Mouse (Mus musculus): ENCODE results near the gene Cdk17. TPM values are rescaled to one million over a fixed set of nuclear protein-coding genes. Genes with fewer than 3 reads are reported as not detected.
A peak's percentile ranks its signal among the peaks of the same experiment; 100 is the strongest.

Gene Cdk17
- polyA plus RNA-seq, 2 experiments, result 10.5 to 12.9 TPM

DNA sequence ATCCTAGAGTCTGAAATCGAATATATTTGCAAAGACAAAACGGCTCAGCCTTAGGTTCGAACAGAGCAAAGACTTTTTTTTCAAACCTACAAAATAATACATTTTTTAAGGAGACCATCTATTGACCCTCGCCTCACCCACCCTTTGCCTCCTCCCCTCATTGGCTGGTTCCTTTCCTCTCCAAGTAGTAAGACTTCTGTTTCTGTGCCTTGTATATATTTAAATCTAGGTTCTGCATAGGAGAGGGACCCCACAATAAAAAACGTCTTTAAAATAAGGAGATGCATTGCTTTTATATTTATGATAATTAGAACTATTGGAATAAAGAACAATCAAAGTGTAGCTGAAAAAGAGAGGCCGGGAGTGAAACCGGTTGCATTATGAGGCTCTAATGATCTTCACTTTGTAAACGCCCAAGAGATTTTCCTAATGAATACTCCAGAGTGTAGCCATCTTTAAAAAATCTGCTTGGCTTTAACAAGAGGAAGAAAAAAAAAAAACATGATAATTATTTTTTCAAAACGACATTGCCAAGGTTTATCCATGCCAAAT is 30.7 kb upstream of the Cdk17 start:
- Histone ChIP-seq H3K9ac (replicated peaks) (no peak overlapping the region), H3K27ac (no peak overlapping the region), H3K4me1 (replicated peaks; ENCODE audit: control insufficient read depth in 2 of 2, insufficient read depth in 2 of 2, low read length in 1 of 2) (peaks cover 9 to 10% of the 10 kb centered on the region in 2 experiments), H3K27me3 (ENCODE audit: control insufficient read depth, insufficient read depth, low read length) (no peaks in the 10 kb centered on the region), H3K36me3 (replicated peaks; ENCODE audit: control insufficient read depth, insufficient read depth, low read depth) (no peaks in the 10 kb centered on the region), H3K9me3 (ENCODE audit: control insufficient read depth, low read length) (no peaks in the 10 kb centered on the region), H3K4me3 (ENCODE audit: insufficient read depth in 1 of 2, low read depth in 2 of 2, low read length in 2 of 2) (no peak overlapping the region), H3K4me2 (ENCODE audit: low read depth) (no peak overlapping the region)
- ATAC-seq (ENCODE audit: insufficient read depth) (no peak), DNase-seq (ENCODE audit: low read depth in 3 of 3, low spot score in 3 of 3) (no peak)
- TF ChIP-seq EP300 (IDR thresholded peaks at IDR 0.05; ENCODE audit: low read depth), result no peak
- TF ChIP-seq CTCF (IDR thresholded peaks at IDR 0.05; ENCODE audit: low read depth), result no peak
- 63% methylated on average over 9 of the region's 9 CpGs for WGBS (ENCODE audit: insufficient replicate concordance)

DNA sequence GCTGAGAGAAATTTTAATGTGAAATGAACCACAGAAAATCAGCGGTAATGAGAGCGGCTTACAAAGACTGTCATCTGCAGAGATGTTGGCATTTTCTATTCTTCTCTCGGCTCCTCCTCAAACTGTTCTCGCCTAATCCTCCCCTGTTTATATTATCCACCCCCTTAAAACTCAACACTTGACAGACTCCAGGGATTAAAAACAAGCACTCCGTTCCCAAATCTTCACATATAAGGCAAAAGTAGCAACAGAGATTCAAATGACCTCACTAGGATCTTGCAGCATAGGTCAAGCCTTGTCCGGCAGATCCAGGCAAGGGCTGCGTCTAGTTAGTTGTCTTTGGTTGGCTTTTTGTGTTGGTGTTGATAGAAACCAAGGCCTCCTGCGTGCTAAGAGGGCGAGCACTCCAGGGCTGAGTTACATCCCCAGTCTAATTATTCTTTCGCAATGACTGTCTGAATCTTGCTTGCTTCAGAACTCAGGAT is 30.2 kb upstream of the Cdk17 start:
- whole genome bisulfite sequencing (ENCODE audit: insufficient replicate concordance), result 77% methylated on average over 10 of the region's 10 CpGs
- Histone ChIP-seq H3K9ac (replicated peaks) (no peak overlapping the region), H3K4me3 (ENCODE audit: insufficient read depth in 1 of 2, low read depth in 2 of 2, low read length in 2 of 2) (no peak overlapping the region), H3K4me1 (replicated peaks; ENCODE audit: control insufficient read depth in 2 of 2, insufficient read depth in 2 of 2, low read length in 1 of 2) (peaks cover 7 to 10% of the 10 kb centered on the region in 2 experiments), H3K36me3 (replicated peaks; ENCODE audit: control insufficient read depth, insufficient read depth, low read depth) (no peaks in the 10 kb centered on the region), H3K4me2 (ENCODE audit: low read depth) (no peak overlapping the region), H3K9me3 (ENCODE audit: control insufficient read depth, low read length) (no peaks in the 10 kb centered on the region), H3K27me3 (ENCODE audit: control insufficient read depth, insufficient read depth, low read length) (no peaks in the 10 kb centered on the region), H3K27ac (no peak overlapping the region)
- DNase-seq (ENCODE audit: low read depth in 3 of 3, low spot score in 3 of 3) (no peak), ATAC-seq (ENCODE audit: insufficient read depth) (no peak)
- no peak for TF ChIP-seq CTCF (IDR thresholded peaks at IDR 0.05; ENCODE audit: low read depth)
- no peak for TF ChIP-seq EP300 (IDR thresholded peaks at IDR 0.05; ENCODE audit: low read depth)

DNA sequence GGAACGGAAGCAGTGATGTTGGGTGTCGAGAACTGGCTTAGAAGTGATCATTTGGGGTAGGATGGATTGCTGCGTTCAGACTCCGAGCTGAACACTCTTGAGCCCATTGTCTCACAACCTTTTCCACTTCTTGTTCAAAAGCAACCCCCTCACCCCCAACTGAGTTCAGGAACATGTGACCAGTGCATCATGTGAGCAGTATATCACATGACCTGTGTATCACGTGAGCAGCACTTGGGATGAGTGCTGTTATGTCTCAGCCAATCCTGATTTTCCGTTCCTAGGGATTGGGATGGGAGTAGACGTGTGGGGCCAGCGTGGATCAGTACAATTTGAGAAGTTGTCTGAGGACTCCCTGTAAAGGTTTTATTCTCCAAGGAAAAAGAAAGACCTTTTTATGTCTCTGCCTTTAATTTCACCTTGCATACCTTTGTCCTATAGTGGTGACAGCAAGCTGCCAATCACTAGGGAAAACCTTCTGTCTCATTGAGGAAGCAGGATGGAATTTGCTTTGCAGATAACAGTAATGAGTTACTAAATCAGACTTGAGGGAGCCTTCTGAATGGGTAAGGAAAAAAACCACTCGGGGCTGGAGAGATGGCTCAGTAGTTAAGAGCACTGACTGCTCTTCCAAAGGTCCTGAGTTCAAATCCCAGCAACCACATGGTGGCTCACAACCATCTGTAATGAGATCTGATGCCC is 28.7 kb upstream of the Cdk17 start:
- no peaks in the 10 kb centered on the region for H3K9me3 ChIP-seq (ENCODE audit: control insufficient read depth, low read length)
- 75% methylated on average over 9 of the region's 9 CpGs for WGBS (ENCODE audit: insufficient replicate concordance)
- no peaks in the 10 kb centered on the region for H3K36me3 ChIP-seq (replicated peaks; ENCODE audit: control insufficient read depth, insufficient read depth, low read depth)
- TF ChIP-seq CTCF (IDR thresholded peaks at IDR 0.05; ENCODE audit: low read depth) (no peak), EP300 (IDR thresholded peaks at IDR 0.05; ENCODE audit: low read depth) (no peak)
- H3K4me1 ChIP-seq (replicated peaks; ENCODE audit: control insufficient read depth in 2 of 2, insufficient read depth in 2 of 2, low read length in 1 of 2), result no peaks in the 10 kb centered on the region
- no peak overlapping the region for H3K4me2 ChIP-seq (ENCODE audit: low read depth)
- DNase-seq (ENCODE audit: low read depth in 3 of 3, low spot score in 3 of 3), result no peak
- no peak overlapping the region for H3K27ac ChIP-seq
- no peaks in the 10 kb centered on the region for H3K27me3 ChIP-seq (ENCODE audit: control insufficient read depth, insufficient read depth, low read length)
- H3K4me3 ChIP-seq (ENCODE audit: insufficient read depth in 1 of 2, low read depth in 2 of 2, low read length in 2 of 2), result no peak overlapping the region
- no peak overlapping the region for H3K9ac ChIP-seq (replicated peaks)
- ATAC-seq (ENCODE audit: insufficient read depth), result no peak

DNA sequence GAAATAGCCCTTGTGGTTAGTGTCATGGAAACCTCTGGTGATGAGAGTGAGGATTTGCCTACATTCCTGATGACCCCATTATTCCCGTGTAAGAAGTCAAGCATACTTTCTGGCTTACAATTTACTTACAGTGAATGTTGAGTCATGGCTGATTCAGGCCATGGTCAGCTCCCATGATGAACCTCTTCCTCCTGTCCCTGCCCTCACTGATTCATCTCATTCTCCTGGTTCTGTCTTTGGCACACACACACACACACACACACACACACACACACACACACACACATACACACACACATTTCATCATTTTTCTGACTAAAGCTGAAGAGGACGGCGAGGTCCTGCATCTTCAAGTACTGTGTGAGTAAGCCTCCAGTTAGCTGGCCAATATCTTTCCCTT is 21.9 kb upstream of the Cdk17 start:
- DNase-seq (ENCODE audit: low read depth in 3 of 3, low spot score in 3 of 3) (no peak), ATAC-seq (ENCODE audit: insufficient read depth) (no peak)
- Histone ChIP-seq H3K9ac (replicated peaks) (no peak overlapping the region), H3K27ac (no peak overlapping the region), H3K4me1 (replicated peaks; ENCODE audit: control insufficient read depth in 2 of 2, insufficient read depth in 2 of 2, low read length in 1 of 2) (peaks cover 8 to 16% of the 10 kb centered on the region in 2 experiments), H3K9me3 (ENCODE audit: control insufficient read depth, low read length) (no peaks in the 10 kb centered on the region), H3K36me3 (replicated peaks; ENCODE audit: control insufficient read depth, insufficient read depth, low read depth) (no peaks in the 10 kb centered on the region), H3K4me3 (ENCODE audit: insufficient read depth in 1 of 2, low read depth in 2 of 2, low read length in 2 of 2) (no peak overlapping the region), H3K27me3 (ENCODE audit: control insufficient read depth, insufficient read depth, low read length) (no peaks in the 10 kb centered on the region), H3K4me2 (ENCODE audit: low read depth) (no peak overlapping the region)
- TF ChIP-seq EP300 (IDR thresholded peaks at IDR 0.05; ENCODE audit: low read depth), result no peak
- no peak for TF ChIP-seq CTCF (IDR thresholded peaks at IDR 0.05; ENCODE audit: low read depth)
- 78% methylated on average over 3 of the region's 3 CpGs for WGBS (ENCODE audit: insufficient replicate concordance)

- 14% methylated on average over 4 of the region's 4 CpGs for WGBS (ENCODE audit: insufficient replicate concordance)
- H3K9ac ChIP-seq (replicated peaks), result no peak overlapping the region
- peaks cover 26 to 35% of the 10 kb centered on the region in 2 experiments for H3K4me1 ChIP-seq (replicated peaks; ENCODE audit: control insufficient read depth in 2 of 2, insufficient read depth in 2 of 2, low read length in 1 of 2)
- H3K36me3 ChIP-seq (replicated peaks; ENCODE audit: control insufficient read depth, insufficient read depth, low read depth), result no peaks in the 10 kb centered on the region
- peak overlapping the region; percentile 29 for H3K27ac ChIP-seq
- no peaks in the 10 kb centered on the region for H3K27me3 ChIP-seq (ENCODE audit: control insufficient read depth, insufficient read depth, low read length)
- DNase-seq (ENCODE audit: low read depth in 3 of 3, low spot score in 3 of 3) (no peak), ATAC-seq (ENCODE audit: insufficient read depth) (no peak)
- H3K4me3 ChIP-seq (ENCODE audit: insufficient read depth in 1 of 2, low read depth in 2 of 2, low read length in 2 of 2), result no peak overlapping the region
- H3K4me2 ChIP-seq (ENCODE audit: low read depth), result no peak overlapping the region
- TF ChIP-seq CTCF (IDR thresholded peaks at IDR 0.05; ENCODE audit: low read depth), result no peak
- TF ChIP-seq EP300 (IDR thresholded peaks at IDR 0.05; ENCODE audit: low read depth), result no peak
- no peaks in the 10 kb centered on the region for H3K9me3 ChIP-seq (ENCODE audit: control insufficient read depth, low read length)
Observed at GRCm38 (mm10) chr10:93140778-93141177, 19.9 kb upstream of the Cdk17 start.
